Mouse (Mus musculus) kidney, adult 9 months (tissue): ENCODE measurements around the gene Mynn.

ENCODE experiments used
- DNase-seq: peaks from one replicate; pipeline ENCODE4 v3.0.0; 2022

Gene Mynn

GRCm38 (mm10) chr3:30646761-30647160 is 44.9 kb downstream of the Mynn start:
- DNase-seq: no peak

GRCm38 (mm10) chr3:30647440-30648090 is 45.7 kb downstream of the Mynn start, which contains the start of gene Lrrc34:
TSS of gene Lrrc34 (minus strand) at chr3:30647869.
- DNase-seq: peak; percentile 28

GRCm38 (mm10) chr3:30648466-30648865 is 46.6 kb downstream of the Mynn start:
- DNase-seq: no peak

- DNase-seq: peak; percentile 43
These were observed 48.4 kb downstream of the Mynn start for GRCm38 (mm10) chr3:30650062-30650841.

GRCm38 (mm10) chr3:30655937-30656336 is 54.1 kb downstream of the Mynn start:
- DNase-seq: no peak

- no peak for DNase-seq
These were observed 56.6 kb downstream of the Mynn start for GRCm38 (mm10) chr3:30658486-30658885.
